Mouse (Mus musculus) hindbrain, embryonic 15.5 days (tissue): ENCODE data around the gene Snw1. TPM values are rescaled to one million over a fixed set of nuclear protein-coding genes. Genes with fewer than 3 reads are reported as not detected.

ENCODE experiments used
- ATAC-seq: fragments of 200-750 bp; cut with Nextera tagmentation; 2 replicates; pipeline ENCODE4 v1.8.0; 2017; ENCODE audit warnings: low read depth, moderate number of reproducible peaks, moderate TSS enrichment; ENCODE audit not compliant: low FRiP score
- H3K27ac ChIP-seq: fragments of 300-500 bp; sonication (generic); replicated peaks from 2 replicates; pipeline ENCODE4 v1.5.1; 2015; ENCODE audit warnings: mild to moderate bottlenecking, inconsistent platforms
- H3K27me3 ChIP-seq: fragments of 300-500 bp; sonication (generic); 2 replicates; pipeline ENCODE4 v1.6.1; 2015; ENCODE audit warnings: control low read depth, inconsistent platforms
- H3K36me3 ChIP-seq: fragments of 300-500 bp; sonication (generic); 2 replicates; pipeline ENCODE4 v1.6.1; 2015; ENCODE audit warnings: control low read depth, inconsistent platforms
- H3K4me1 ChIP-seq: fragments of 300-500 bp; sonication (generic); replicated peaks from 2 replicates; pipeline ENCODE4 v1.6.1; 2015; ENCODE audit warnings: control low read depth, inconsistent platforms
- H3K4me2 ChIP-seq: fragments of 300-500 bp; sonication (generic); 2 replicates; pipeline ENCODE4 v1.6.1; 2015; ENCODE audit warnings: moderate library complexity, mild to moderate bottlenecking, inconsistent platforms
- H3K4me3 ChIP-seq: fragments of 300-500 bp; sonication (generic); 2 replicates; pipeline ENCODE4 v1.5.1; 2015; ENCODE audit warnings: mild to moderate bottlenecking, inconsistent platforms
- H3K9ac ChIP-seq: fragments of 300-500 bp; sonication (generic); 2 replicates; pipeline ENCODE4 v1.6.1; 2015; ENCODE audit warnings: inconsistent platforms
- H3K9me3 ChIP-seq: fragments of 300-500 bp; sonication (generic); 2 replicates; pipeline ENCODE4 v1.6.1; 2016; ENCODE audit warnings: control low read depth, inconsistent platforms
- WGBS: fragments of 180-500 bp; shearing (Covaris S2); methylation state at CpG from one replicate; pipeline ENCODE4 v1.1.7; 2015; 5-methylcytosine and 5-hydroxymethylcytosine counted together
- polyA plus RNA-seq: library from polyadenylated mRNA; unstranded; fragments of >200 nt; fragmentation: Nextera tagmentation; extraction: Ambion mirVana; gene quantifications from 2 replicates; pipeline ENCODE4 v1.2.1, GENCODE M21; 2015

Gene Snw1
- polyA plus RNA-seq, 1 experiment from 2014 or later, result 103 TPM

DNA sequence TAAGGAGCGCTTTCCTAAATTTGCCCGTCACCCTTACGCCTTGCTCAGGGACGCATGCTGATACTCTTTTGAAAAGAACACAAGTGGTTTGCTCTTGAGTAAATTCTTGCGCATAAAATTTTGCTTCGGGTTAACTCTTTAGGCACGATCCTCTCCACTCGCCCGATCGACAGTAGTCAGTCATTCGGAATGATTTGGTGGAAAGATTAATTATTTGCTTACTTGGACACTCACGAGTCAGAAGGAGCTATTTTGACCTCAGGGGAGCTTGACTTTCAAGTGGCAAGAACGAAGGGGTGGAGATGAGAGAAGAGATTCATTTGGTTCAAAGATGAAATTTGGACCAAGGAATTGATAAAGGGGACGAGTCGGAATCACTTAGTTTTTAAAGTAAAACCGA, 27.9 kb downstream of the Snw1 start:
- 0 out of 2 replicates have a peak overlapping the region, but pooled peaks have one; percentile 93 for H3K27ac ChIP-seq

DNA sequence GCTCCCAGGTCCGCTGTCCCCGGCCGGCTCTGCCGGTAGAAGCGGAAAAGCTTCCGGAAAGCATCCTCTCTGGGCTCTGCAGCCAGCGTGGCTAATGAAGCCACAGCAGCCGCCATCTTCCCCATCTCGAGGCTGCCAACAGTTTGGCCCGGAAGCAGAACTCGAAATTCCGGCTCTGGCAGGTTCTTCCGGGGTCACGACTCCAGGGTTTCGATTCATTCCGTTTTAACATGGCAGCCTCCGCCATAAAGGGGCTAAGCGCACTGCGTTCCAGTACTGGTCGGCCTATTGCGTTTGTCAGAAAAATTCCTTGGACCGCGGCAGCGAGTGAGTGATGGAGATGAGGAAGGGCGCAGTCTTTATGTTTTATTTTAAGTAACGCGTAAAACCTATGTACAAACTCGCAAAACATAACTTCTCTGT, 28.4 kb downstream of the Snw1 start, which contains the start of the genes Slirp and Alkbh1:
Gene Slirp (plus strand): TSS at position 197 of the 423 bp plus-strand sequence.
Gene Alkbh1 (minus strand): TSS at position 318 of the 423 bp plus-strand sequence.
- peak; percentile 96 for ATAC-seq
- H3K9me3 ChIP-seq, result no peaks in the 10 kb centered on the region
- peak within 1 kb of the TSS; percentile 92 for H3K9ac ChIP-seq
- no peaks in the 10 kb centered on the region for H3K27me3 ChIP-seq
- peak within 1 kb of the TSS; percentile 87 for H3K4me2 ChIP-seq
- peak within 1 kb of the TSS; percentile 93 for H3K27ac ChIP-seq
- H3K4me1 ChIP-seq, result peaks cover 26% of the 10 kb centered on the region
- peak within 1 kb of the TSS; percentile 99 for H3K4me3 ChIP-seq
- peaks cover 34% of the 10 kb centered on the region for H3K36me3 ChIP-seq
- WGBS, result under 1% methylated on average over 28 of the region's 28 CpGs

More for the DNA sequence above, 27.9 kb downstream of the Snw1 start:
- H3K27me3 ChIP-seq, result no peaks in the 10 kb centered on the region
- peak overlapping the region; percentile 92 for H3K9ac ChIP-seq
- H3K4me3 ChIP-seq, result peak overlapping the region; percentile 99
- peaks cover 26% of the 10 kb centered on the region for H3K4me1 ChIP-seq
- WGBS, result 5% methylated on average over 16 of the region's 16 CpGs
- H3K9me3 ChIP-seq, result no peaks in the 10 kb centered on the region
- ATAC-seq, result peak; percentile 17; the same call in 1 of the 2 replicates
- peaks cover 34% of the 10 kb centered on the region for H3K36me3 ChIP-seq
- peak overlapping the region; percentile 87 for H3K4me2 ChIP-seq

DNA sequence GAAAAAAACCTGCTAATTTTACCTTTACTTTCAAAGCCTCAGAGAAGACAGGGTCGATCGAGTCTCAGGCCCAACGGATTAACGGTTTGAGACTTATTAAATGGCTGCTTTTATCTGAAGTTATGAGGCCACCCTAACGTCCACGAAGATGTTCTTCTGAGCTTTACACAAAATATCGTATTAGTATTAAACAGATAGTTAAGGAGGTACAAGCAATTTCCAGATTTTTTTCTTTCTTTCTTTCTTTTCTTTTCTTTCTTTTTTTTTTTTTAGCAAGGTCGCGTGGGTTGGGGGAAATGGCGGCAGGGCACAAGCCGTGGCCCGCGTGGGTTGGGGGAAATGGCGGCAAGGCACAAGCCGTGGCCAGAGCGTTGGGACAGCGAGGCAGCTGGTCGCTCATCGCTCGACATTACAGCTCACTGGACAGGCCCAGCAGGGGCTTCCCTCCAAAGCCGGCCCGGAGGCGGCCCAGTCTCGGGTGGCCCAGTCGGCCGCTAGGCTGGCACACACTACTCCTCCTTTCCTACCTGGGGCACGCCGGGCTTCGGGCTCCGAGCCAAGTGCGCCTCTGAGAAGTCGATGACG, 28.9 kb downstream of the Snw1 start:
- WGBS, result under 1% methylated on average over 33 of the region's 33 CpGs
- peak overlapping the region; percentile 87 for H3K4me2 ChIP-seq
- H3K27me3 ChIP-seq, result no peaks in the 10 kb centered on the region
- peaks cover 35% of the 10 kb centered on the region for H3K36me3 ChIP-seq
- H3K9ac ChIP-seq, result peak overlapping the region; percentile 92
- H3K4me3 ChIP-seq, result peak overlapping the region; percentile 99
- no peaks in the 10 kb centered on the region for H3K9me3 ChIP-seq
- peak; percentile 92 for ATAC-seq
- peaks cover 26% of the 10 kb centered on the region for H3K4me1 ChIP-seq
- peak overlapping the region; percentile 93 for H3K27ac ChIP-seq

DNA sequence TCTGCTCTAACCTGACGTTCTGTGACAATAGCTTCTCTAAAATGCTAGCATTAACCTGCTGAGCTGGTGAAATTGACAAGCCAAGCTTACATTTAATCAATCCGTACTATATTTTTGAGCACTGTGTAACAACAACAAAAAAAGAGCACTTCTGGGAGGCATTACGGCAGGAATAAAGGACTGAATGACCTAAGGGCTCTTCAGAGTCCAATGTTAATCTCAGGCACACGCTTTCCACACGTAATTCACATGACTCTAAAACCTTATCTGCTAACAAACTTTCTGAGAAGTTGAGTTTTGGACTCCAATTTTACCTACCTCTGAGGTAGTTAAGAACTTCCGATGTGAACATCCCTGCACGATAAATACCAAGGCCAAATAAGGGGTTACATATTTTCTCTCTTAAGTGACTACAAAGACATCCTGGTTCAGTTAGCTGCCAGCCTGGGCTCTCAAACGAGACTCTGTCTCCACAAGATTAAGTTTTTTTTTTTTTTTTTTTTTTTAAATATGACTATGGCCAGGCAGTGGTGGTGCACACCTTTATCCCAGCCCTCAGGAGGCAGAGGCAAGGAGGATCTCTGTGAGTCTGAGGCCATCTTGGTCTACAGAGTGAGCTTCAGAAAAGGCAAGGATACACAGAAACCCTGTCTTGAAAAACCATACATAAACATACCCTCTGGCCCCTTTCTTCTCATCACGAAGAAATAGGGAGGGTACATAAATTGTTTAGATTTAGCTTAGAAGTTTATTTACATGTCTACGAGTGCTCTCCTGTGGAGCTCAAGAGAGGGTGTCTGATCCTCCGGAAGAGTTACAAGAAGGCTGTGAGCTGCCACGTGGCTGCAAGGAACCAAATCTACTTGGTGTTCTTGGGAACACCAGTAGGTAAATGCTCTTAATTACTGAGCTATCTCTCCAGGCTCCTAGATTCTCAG, 29.6 kb downstream of the Snw1 start:
- peaks cover 35% of the 10 kb centered on the region for H3K36me3 ChIP-seq

DNA sequence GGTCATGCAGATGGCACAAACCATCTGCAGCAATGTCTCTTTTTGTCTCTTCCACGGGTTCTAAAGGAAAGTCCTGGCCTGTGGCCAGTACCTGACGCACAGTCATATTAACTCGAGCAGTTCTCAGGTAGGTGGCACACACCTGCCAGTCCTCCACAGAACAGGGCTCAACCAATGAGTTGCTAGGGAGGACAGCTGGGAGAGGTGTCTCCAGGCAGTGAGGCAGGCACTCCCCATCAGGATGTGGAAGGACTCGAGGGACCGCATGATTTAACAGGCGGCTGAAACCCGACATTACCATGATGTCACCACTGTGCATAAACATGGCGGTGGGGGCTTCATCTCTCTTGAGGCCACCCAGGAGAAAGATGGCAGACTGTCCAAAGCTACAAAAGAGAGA, 43.2 kb downstream of the Snw1 start:
- no peaks in the 10 kb centered on the region for H3K9me3 ChIP-seq
- no peaks in the 10 kb centered on the region for H3K4me1 ChIP-seq
- H3K27ac ChIP-seq, result no peak overlapping the region
- no peak for ATAC-seq
- H3K4me3 ChIP-seq, result no peak overlapping the region
- H3K9ac ChIP-seq, result no peak overlapping the region
- H3K36me3 ChIP-seq, result peaks cover 70% of the 10 kb centered on the region
- H3K27me3 ChIP-seq, result no peaks in the 10 kb centered on the region
- H3K4me2 ChIP-seq, result no peak overlapping the region
- 85% methylated on average over 8 of the region's 8 CpGs for WGBS

More for the DNA sequence above, 29.6 kb downstream of the Snw1 start:
- no peak for ATAC-seq
- 39% methylated on average over 12 of the region's 12 CpGs for WGBS
- H3K9ac ChIP-seq, result peak overlapping the region; percentile 92
- peak overlapping the region; percentile 87 for H3K4me2 ChIP-seq
- H3K4me3 ChIP-seq, result peak overlapping the region; percentile 99
- no peaks in the 10 kb centered on the region for H3K27me3 ChIP-seq
- H3K9me3 ChIP-seq, result no peaks in the 10 kb centered on the region
- H3K4me1 ChIP-seq, result peaks cover 26% of the 10 kb centered on the region
- peak overlapping the region; percentile 93; the same call in 1 of the 2 replicates for H3K27ac ChIP-seq

DNA sequence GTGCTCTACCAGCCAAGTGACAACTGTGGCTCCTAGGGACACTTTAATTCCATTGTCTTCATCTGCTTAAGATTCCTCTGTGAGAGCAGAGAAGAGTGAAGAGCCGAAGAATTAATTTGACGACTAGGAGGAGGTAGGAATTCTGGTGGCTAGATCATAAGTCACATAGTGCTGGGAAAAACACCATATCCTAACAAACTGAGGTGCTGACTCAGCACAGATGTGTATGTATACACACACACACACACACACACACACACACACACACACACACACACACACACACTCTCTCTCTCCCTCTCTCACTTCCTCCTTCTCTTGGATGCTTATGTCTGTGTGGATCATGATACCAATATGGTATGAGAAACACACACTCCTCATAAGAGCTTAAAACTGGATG, 43.8 kb downstream of the Snw1 start:
- Histone ChIP-seq H3K36me3 (peaks cover 65% of the 10 kb centered on the region), H3K4me1 (no peaks in the 10 kb centered on the region), H3K27me3 (no peaks in the 10 kb centered on the region), H3K27ac (no peak overlapping the region), H3K9me3 (no peaks in the 10 kb centered on the region), H3K4me3 (no peak overlapping the region), H3K4me2 (no peak overlapping the region), H3K9ac (no peak overlapping the region)
- WGBS, result 85% methylated on average over 2 of the region's 2 CpGs
- ATAC-seq, result no peak

DNA sequence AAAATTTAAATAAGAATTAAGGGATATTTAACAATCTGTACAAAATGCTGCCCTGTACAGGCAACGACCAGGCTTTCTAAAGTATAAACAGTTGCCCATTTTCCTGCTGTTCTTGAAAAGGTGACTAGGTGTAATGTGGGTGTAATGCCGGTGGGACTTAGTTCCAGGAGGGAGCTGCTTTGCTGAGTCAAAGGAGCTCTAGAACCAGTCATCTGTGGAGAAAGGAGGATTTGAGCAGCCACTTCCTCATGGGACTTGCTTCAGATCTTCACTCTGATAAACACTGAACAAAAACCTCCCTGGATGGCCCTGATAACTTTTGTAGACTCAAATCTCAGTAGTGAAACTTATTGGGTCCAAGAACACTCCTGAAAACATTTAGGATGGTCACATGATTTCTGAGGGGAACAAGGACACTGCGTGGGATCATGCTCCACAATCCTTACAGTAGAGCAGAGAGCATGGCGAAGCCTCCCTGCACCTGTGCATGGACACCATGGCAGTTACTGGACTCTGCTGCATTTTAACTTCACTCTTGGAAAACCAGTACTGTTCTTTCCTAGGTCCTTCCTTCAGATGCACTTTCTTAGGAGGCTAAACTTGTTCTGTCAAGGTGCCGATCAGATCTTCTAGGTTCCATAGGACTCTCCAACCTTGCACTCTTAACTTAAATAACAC, 45.6 kb downstream of the Snw1 start:
- Histone ChIP-seq H3K9ac (no peak overlapping the region), H3K4me3 (no peak overlapping the region), H3K27ac (no peak overlapping the region), H3K9me3 (no peaks in the 10 kb centered on the region), H3K4me1 (no peaks in the 10 kb centered on the region), H3K4me2 (no peak overlapping the region), H3K36me3 (peaks cover 50% of the 10 kb centered on the region), H3K27me3 (no peaks in the 10 kb centered on the region)
- WGBS, result 94% methylated on average over 5 of the region's 5 CpGs
- no peak for ATAC-seq

DNA sequence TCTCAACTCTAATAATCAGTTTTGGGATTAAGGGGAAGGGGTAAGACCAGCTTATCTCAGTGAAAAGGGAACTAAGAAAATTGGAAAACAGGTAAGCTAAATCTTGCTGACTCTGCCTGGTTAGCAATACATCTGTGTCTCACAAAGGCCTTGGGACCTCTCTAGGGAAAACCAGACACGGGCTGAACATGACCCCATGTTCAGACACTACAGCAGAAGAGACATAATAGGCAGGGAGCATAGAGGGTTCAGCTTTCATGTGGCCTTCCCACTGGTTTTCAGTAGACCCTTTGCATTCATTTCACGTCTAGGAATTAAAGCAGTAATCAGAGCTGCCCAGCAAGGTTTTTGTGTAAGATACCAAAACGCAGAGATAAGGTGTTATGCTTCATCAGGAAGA, 47.6 kb downstream of the Snw1 start:
- Histone ChIP-seq H3K36me3 (peaks cover 32% of the 10 kb centered on the region), H3K9me3 (no peaks in the 10 kb centered on the region), H3K4me1 (peaks cover 5% of the 10 kb centered on the region), H3K9ac (no peak overlapping the region), H3K27me3 (no peaks in the 10 kb centered on the region), H3K27ac (no peak overlapping the region; the same call in 1 of the 2 replicates), H3K4me3 (no peak overlapping the region), H3K4me2 (no peak overlapping the region)
- WGBS, result 26% methylated on average over 3 of the region's 3 CpGs
- ATAC-seq, result no peak

DNA sequence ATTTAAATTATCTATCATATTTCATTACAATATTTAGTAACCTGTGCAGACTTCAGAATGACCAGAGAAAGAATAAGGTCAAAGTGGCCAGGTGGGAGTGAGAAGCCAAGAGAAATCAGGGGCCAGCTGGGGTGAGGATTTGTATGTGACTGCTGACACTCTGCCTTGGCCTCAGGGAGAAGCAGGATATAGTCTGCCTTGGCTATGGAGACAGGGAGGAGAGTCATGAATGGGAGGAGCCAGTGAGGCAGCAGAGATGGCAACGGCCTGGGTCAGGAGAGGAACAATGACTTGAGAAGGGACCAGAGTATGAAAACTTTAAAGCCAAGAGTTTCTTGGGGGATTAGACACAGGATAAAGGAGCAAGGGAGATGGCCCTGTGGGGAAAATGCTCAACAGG, 48.4 kb downstream of the Snw1 start:
- Histone ChIP-seq H3K9ac (no peak overlapping the region), H3K27ac (no peak overlapping the region), H3K9me3 (no peaks in the 10 kb centered on the region), H3K4me3 (no peak overlapping the region), H3K4me1 (peaks cover 13% of the 10 kb centered on the region), H3K27me3 (no peaks in the 10 kb centered on the region), H3K4me2 (no peak overlapping the region), H3K36me3 (peaks cover 23% of the 10 kb centered on the region)
- 25% methylated on average over 1 of the region's 1 CpGs for WGBS
- ATAC-seq, result no peak

DNA sequence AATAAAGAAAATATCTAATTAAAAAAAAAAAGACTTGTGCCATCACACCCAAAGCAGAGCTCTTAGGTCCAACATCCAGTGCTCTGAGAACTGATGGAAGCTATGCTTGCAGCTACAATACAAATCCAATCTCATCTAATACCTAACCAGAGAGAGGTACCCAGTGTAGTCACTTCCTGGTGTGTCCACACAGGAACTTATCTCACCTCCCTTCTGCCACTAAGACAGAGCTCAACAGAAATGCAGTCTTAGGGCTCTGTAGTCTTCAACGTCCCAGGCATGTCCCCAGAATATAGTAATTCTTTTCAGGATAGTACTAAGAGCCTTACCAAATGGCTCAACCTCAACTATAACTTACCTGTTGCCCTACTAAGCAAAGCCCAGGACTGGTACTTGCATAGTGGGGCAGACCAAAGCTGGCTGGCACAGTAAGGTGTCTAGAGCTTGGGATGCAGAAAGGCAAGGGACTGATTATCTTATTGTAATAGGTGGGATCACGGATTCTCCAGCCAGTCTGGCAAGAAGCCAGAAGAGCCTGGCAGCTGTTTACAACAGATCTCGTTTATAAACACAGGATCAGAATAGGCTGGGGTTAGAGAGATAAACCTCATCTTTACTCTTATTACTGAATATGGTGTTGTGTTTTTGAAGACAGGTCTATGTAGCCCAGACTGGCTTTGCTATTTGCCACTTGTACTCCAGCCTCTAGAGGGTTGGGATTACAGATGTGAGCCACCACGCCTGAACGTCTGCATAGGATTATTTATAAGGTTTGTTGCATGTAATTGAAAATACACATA, 50.2 kb downstream of the Snw1 start:
- no peaks in the 10 kb centered on the region for H3K27me3 ChIP-seq
- H3K36me3 ChIP-seq, result peaks cover 7% of the 10 kb centered on the region
- no peak overlapping the region for H3K9ac ChIP-seq
- H3K4me3 ChIP-seq, result no peak overlapping the region
- H3K4me1 ChIP-seq, result peaks cover 14% of the 10 kb centered on the region
- 53% methylated on average over 5 of the region's 5 CpGs for WGBS
- H3K4me2 ChIP-seq, result no peak overlapping the region
- no peak overlapping the region for H3K27ac ChIP-seq
- no peak for ATAC-seq
- no peaks in the 10 kb centered on the region for H3K9me3 ChIP-seq

DNA sequence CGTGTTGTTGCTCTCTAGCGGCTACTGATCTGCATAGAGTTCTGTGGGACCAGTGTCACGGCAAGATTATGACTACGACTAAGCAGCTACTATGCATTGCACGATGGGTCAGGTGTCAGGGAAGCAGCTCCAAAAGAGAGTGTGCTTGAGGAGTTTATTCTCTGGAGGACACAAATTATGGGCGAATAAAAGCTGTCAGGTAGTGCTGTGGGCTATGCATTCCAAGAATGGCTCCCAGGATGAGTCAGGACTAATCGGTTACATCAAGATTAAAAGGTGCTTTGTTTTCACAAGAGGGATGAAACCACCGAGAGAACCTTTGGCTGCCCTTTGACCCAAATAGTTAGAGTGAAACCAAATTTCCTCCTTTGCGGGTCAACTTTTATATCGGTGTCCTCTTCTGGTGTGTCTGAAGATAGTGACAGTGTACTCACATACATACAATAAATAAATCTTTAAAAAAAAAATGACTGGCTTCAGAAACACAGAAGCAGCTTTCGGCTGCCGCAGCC, 52.0 kb downstream of the Snw1 start:
- no peak for ATAC-seq
- Histone ChIP-seq H3K27me3 (no peaks in the 10 kb centered on the region), H3K27ac (peak overlapping the region; percentile 79), H3K4me2 (no peak overlapping the region), H3K9ac (no peak overlapping the region), H3K4me1 (peaks cover 14% of the 10 kb centered on the region), H3K4me3 (no peak overlapping the region), H3K9me3 (no peaks in the 10 kb centered on the region), H3K36me3 (no peaks in the 10 kb centered on the region)
- WGBS, result 68% methylated on average over 12 of the region's 12 CpGs
